Mouse (Mus musculus) C2C12 (cell line): ENCODE data around the gene Glrp1.

ENCODE experiments used
- CEBPB ChIP-seq: IDR thresholded peaks from one replicate; pipeline ENCODE4 v1.6.1; 2011; ENCODE audit warnings: low read depth, mild to moderate bottlenecking, control low read depth, moderate library complexity
- CTCF ChIP-seq: IDR thresholded peaks from one replicate; pipeline ENCODE4 v1.5.1; 2011; ENCODE audit not compliant: control insufficient read depth, insufficient read depth, insufficient read length
- MAX ChIP-seq: IDR thresholded peaks from one replicate; pipeline ENCODE4 v1.6.1; 2011; ENCODE audit warnings: mild to moderate bottlenecking, control low read depth
- MYOD1 ChIP-seq: IDR thresholded peaks from one replicate; pipeline ENCODE4 v1.6.1; 2011; ENCODE audit warnings: low read depth; ENCODE audit not compliant: control insufficient read depth, insufficient read length
- MYOG ChIP-seq: IDR thresholded peaks from one replicate; pipeline ENCODE4 v1.6.1; 2011; ENCODE audit not compliant: control insufficient read depth, insufficient read length; ENCODE audit errors: extremely low read depth
- USF1 ChIP-seq: IDR thresholded peaks from one replicate; pipeline ENCODE4 v1.6.1; 2011; ENCODE audit warnings: low read depth, mild to moderate bottlenecking, control low read depth, moderate library complexity

GRCm38 (mm10) chr1:88459655-88460054, 50.2 kb downstream of the Glrp1 start:
- TF ChIP-seq CTCF = no peak
- TF ChIP-seq USF1 = no peak
- no peak for TF ChIP-seq CEBPB
- TF ChIP-seq MAX = no peak
- no peak for TF ChIP-seq MYOD1
- no peak for TF ChIP-seq MYOG
